13 mouse cellular contexts compared by ENCODE assay signal in the genomic region with DNA sequence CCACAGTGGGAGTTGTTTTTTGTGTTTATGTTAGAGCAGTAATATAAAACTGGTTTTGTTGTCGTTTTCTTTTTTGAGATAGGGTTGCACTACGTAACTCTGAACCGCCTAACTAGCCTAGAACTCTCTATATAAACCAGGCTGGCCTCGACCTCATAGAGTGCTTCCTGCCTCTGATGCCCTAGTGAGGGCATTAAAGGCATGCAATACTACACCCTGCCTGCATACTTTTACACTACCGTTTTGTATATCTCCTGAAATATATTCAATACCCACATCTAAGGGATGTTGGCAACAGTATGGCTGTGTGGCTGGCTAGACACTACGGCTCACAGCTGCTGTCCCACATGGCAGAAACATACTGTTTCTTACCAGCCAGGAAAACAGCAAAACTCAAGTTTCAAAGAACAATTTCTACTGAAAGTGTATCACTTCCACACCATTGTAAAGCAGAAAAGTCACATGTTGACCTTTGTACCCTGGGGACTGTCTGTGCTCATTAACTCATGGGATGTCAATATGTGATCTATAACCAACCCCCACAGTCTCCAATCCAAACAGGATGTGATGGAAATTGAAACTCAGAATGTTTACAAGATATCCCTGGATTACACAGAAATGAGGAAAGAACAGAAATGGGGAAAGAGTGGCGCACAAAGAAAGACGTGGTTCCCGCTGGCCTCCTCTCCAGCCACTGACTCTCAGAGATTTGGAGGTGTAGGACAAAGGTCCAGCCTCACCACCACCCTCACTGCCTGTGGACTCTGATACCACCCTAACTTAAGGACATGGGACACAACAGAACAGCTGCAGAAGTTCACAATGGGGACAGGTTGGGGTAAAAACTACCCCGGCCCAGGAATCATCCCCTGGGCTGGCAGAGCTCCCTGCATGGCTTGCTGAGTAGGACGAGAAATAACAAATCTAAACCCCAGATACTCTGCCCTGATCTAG. TPM values are rescaled to one million over a fixed set of nuclear protein-coding genes. Genes with fewer than 3 reads are reported as not detected.
DNase-seq lines count a peak whose midpoint lies in the region; ATAC-seq and TF ChIP-seq lines count a peak whose summit lies in the region.
"Had no signal": no experiment of that assay in that cellular context is flagged by ENCODE, and none has a peak within 500 bp of the region (broad histone marks: within the 10 kb centered on the region; RNA-seq: fewer than 3 reads in every experiment).

No protein-coding gene starts in this region.

- peaks cover 34% of the 10 kb centered on the region for H3K4me1 ChIP-seq in hindbrain, embryonic 10.5 days (replicated peaks)
- no peaks in the 10 kb centered on the region; the same call in 1 of the 2 replicates for H3K4me1 ChIP-seq in hindbrain, embryonic 11.5 days (replicated peaks; ENCODE audit: control insufficient read depth, insufficient read depth, low read length)
- no peaks in the 10 kb centered on the region for H3K4me1 ChIP-seq in intestine, postnatal 0 days (replicated peaks; ENCODE audit: control insufficient read depth, insufficient read depth, low read length)

- H3K9me3 ChIP-seq in hindbrain, embryonic 10.5 days, result no peaks in the 10 kb centered on the region
- H3K9me3 ChIP-seq in hindbrain, embryonic 11.5 days (ENCODE audit: control insufficient read depth, low read length), result no peaks in the 10 kb centered on the region
- no peaks in the 10 kb centered on the region for H3K9me3 ChIP-seq in intestine, postnatal 0 days (ENCODE audit: control insufficient read depth)
- H3K9me3 ChIP-seq: hindbrain, embryonic 13.5 days had no signal

- no peaks in the 10 kb centered on the region for H3K36me3 ChIP-seq in hindbrain, embryonic 10.5 days
- H3K36me3 ChIP-seq in hindbrain, embryonic 11.5 days (ENCODE audit: control insufficient read depth, insufficient read depth, low read length), result no peaks in the 10 kb centered on the region
- H3K36me3 ChIP-seq in intestine, postnatal 0 days (ENCODE audit: control insufficient read depth, insufficient read depth), result no peaks in the 10 kb centered on the region
- H3K36me3 ChIP-seq: hindbrain, embryonic 13.5 days had no signal

- H3K4me2 ChIP-seq in hindbrain, embryonic 11.5 days (replicated peaks; ENCODE audit: low read depth, low read length), result no peak overlapping the region
- H3K4me2 ChIP-seq in intestine, postnatal 0 days (replicated peaks; ENCODE audit: low read depth), result no peak overlapping the region; the same call in 1 of the 2 replicates
- H3K4me2 ChIP-seq: heart, embryonic 11.5 days; hindbrain, embryonic 13.5 days had no signal

- H3K9ac ChIP-seq in hindbrain, embryonic 11.5 days (ENCODE audit: low read depth, low read length), result no peak overlapping the region
- H3K9ac ChIP-seq in intestine, postnatal 0 days (ENCODE audit: low read depth, low read length), result no peak overlapping the region
- H3K9ac ChIP-seq: hindbrain, embryonic 13.5 days had no signal

- 78% methylated on average over 11 of the region's 11 CpGs for WGBS in hindbrain, embryonic 10.5 days
- WGBS in hindbrain, embryonic 11.5 days, result 70% methylated on average over 11 of the region's 11 CpGs
- 51% methylated on average over 11 of the region's 11 CpGs for WGBS in intestine, postnatal 0 days

- H3K27ac ChIP-seq in hindbrain, embryonic 10.5 days, result peak overlapping the region; percentile 60; the same call in 1 of the 2 replicates
- no peak overlapping the region for H3K27ac ChIP-seq in hindbrain, embryonic 11.5 days (ENCODE audit: low read depth, low read length)
- H3K27ac ChIP-seq in intestine, postnatal 0 days (ENCODE audit: low read depth, low read length), result peak overlapping the region; percentile 91
- H3K27ac ChIP-seq: hindbrain, embryonic 13.5 days; kidney, postnatal 0 days had no signal

- no peak overlapping the region for H3K4me3 ChIP-seq in hindbrain, embryonic 10.5 days
- H3K4me3 ChIP-seq in hindbrain, embryonic 11.5 days (ENCODE audit: low read depth, low read length), result no peak overlapping the region
- H3K4me3 ChIP-seq in intestine, postnatal 0 days (ENCODE audit: low read depth, low read length), result no peak overlapping the region
- H3K4me3 ChIP-seq: hindbrain, embryonic 13.5 days had no signal

- H3K27me3 ChIP-seq in hindbrain, embryonic 10.5 days (ENCODE audit: insufficient read depth, poor library complexity, severe bottlenecking), result no peaks in the 10 kb centered on the region
- H3K27me3 ChIP-seq in hindbrain, embryonic 11.5 days (ENCODE audit: control insufficient read depth, insufficient read depth, low read length), result no peaks in the 10 kb centered on the region
- H3K27me3 ChIP-seq in intestine, postnatal 0 days (replicated peaks; ENCODE audit: control insufficient read depth, insufficient read depth, low read length), result no peaks in the 10 kb centered on the region

- no peak; the same call in 1 of the 2 replicates for TF ChIP-seq CTCF in intestine, postnatal 0 days (IDR thresholded peaks at IDR 0.05; ENCODE audit: low read depth)

- DNase-seq in hindbrain, embryonic 10.5 days (ENCODE audit: low spot score), result no peak
- no peak for DNase-seq in hindbrain, embryonic 11.5 days (ENCODE audit: low spot score)
- peak; percentile 45 to 63 for DNase-seq in right cerebral cortex, postnatal 10 days (ENCODE audit: low spot score in 2 of 2)
- DNase-seq in right cerebral cortex, postnatal 14 days, result no peak
- DNase-seq in telencephalon, adult 2 months (ENCODE audit: low read depth, low spot score), result peak; percentile 33
- no peak for DNase-seq in gastrocnemius, postnatal 25 days
- DNase-seq in cerebellum, postnatal 10 days, result no peak
- DNase-seq: cerebellum, postnatal 25 days; lung, adult 18-20 months had no signal

- ATAC-seq in hindbrain, embryonic 11.5 days (ENCODE audit: low FRiP score), result no peak
- ATAC-seq in intestine, postnatal 0 days, result peak; percentile 80

RNA-seq across cellular contexts. Expression of a gene that starts 23.2 kb away (rescaled TPM):
- polyA plus RNA-seq in hindbrain, embryonic 10.5 days (2016; fragmentation: Nextera tagmentation; extraction: Ambion mirVana), result 2.5 and 2.9 TPM in 2 replicates
- 1.4 and 1.7 TPM in 2 replicates for polyA plus RNA-seq in hindbrain, embryonic 11.5 days (2014; fragmentation: Nextera tagmentation; extraction: Ambion mirVana)
- polyA plus RNA-seq in intestine, postnatal 0 days (2015; fragmentation: Nextera tagmentation; extraction: Ambion mirVana), result 1.4 and 1.5 TPM in 2 replicates
- total RNA-seq in gastrocnemius, postnatal 25 days (2021), result 1 to 10 TPM; 5.9 to 8.6 TPM

Comparison
In these comparisons a context has a peak if more than half of its experiments do, and no peak if none do; other contexts are left out.
1. DNase-seq: peak in right cerebral cortex, postnatal 10 days (2 of 2) and telencephalon, adult 2 months (single experiment); none in hindbrain, embryonic 10.5 days (single experiment), hindbrain, embryonic 11.5 days (single experiment), right cerebral cortex, postnatal 14 days (single experiment), gastrocnemius, postnatal 25 days (single experiment) and cerebellum, postnatal 10 days (0 of 2).